Mouse (Mus musculus): ENCODE results near the gene Agtpbp1. TPM values are rescaled to one million over a fixed set of nuclear protein-coding genes. Genes with fewer than 3 reads are reported as not detected.
A peak's percentile ranks its signal among the peaks of the same experiment; 100 is the strongest.

Gene Agtpbp1
- polyA plus RNA-seq, 1 experiment = 1.7 TPM

- Histone ChIP-seq H3K36me3 (ENCODE audit: control insufficient read depth, insufficient read depth, low read length) (no peaks in the 10 kb centered on the region), H3K4me3 (ENCODE audit: low read depth, low read length) (no peak overlapping the region), H3K27me3 (ENCODE audit: control insufficient read depth, insufficient read depth, low read length) (no peaks in the 10 kb centered on the region), H3K27ac (ENCODE audit: insufficient read depth, low read depth, low read length) (no peak overlapping the region), H3K4me1 (ENCODE audit: control insufficient read depth, insufficient read depth, insufficient read length, low read length) (0 out of 2 replicates have a peak, but pooled peaks cover 2% of the 10 kb centered on the region)
- TF ChIP-seq POLR2A (IDR thresholded peaks at IDR 0.05; ENCODE audit: low read depth, low read length) (no peak), CTCF (IDR thresholded peaks at IDR 0.05; ENCODE audit: extremely low read depth, insufficient read length, insufficient replicate concordance, low read depth, low read length) (peak; percentile 26; the same call in 1 of the 2 replicates)
- WGBS = 97% methylated on average over 4 of the region's 4 CpGs
Observed at GRCm38 (mm10) chr13:59580954-59581353, 4.1 kb downstream of the Agtpbp1 start.

DNA sequence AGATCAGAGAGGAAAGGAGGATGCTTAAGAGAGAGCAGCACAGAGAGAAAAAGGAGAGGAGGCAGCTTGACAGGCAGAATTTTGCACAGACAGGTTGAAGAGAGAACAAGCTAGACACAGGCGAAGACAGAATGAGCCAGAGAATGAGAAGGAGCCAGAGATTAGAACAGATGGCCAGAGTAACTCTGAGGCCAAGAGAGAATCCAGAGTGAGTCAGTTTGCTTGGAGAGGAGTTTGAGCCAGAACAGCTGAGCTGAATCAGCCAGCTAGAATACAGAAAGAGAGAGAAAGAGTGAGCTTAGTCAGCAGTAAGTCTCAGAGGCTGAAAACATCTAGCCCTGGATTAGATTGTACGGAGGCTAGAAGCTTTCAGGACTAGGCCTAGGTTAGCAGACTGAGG, 12.5 kb downstream of the Agtpbp1 start:
- no peak overlapping the region for H3K27ac ChIP-seq (ENCODE audit: insufficient read depth, low read depth, low read length)
- 79% methylated on average over 2 of the region's 2 CpGs for WGBS
- H3K27me3 ChIP-seq (ENCODE audit: control insufficient read depth, insufficient read depth, low read length) = no peaks in the 10 kb centered on the region
- TF ChIP-seq CTCF (IDR thresholded peaks at IDR 0.05; ENCODE audit: extremely low read depth, insufficient read length, insufficient replicate concordance, low read depth, low read length) (no peak), POLR2A (IDR thresholded peaks at IDR 0.05; ENCODE audit: low read depth, low read length) (no peak)
- H3K36me3 ChIP-seq (ENCODE audit: control insufficient read depth, insufficient read depth, low read length) = no peaks in the 10 kb centered on the region
- no peaks in the 10 kb centered on the region for H3K4me1 ChIP-seq (ENCODE audit: control insufficient read depth, insufficient read depth, insufficient read length, low read length)
- no peak overlapping the region for H3K4me3 ChIP-seq (ENCODE audit: low read depth, low read length)

- Histone ChIP-seq H3K4me3 (ENCODE audit: low read depth, low read length) (no peak overlapping the region), H3K36me3 (ENCODE audit: control insufficient read depth, insufficient read depth, low read length) (no peaks in the 10 kb centered on the region), H3K27ac (ENCODE audit: insufficient read depth, low read depth, low read length) (no peak overlapping the region), H3K27me3 (ENCODE audit: control insufficient read depth, insufficient read depth, low read length) (no peaks in the 10 kb centered on the region), H3K4me1 (ENCODE audit: control insufficient read depth, insufficient read depth, insufficient read length, low read length) (no peaks in the 10 kb centered on the region)
- WGBS = 91% methylated on average over 6 of the region's 6 CpGs
- no peak for TF ChIP-seq CTCF (IDR thresholded peaks at IDR 0.05; ENCODE audit: extremely low read depth, insufficient read length, insufficient replicate concordance, low read depth, low read length)
- TF ChIP-seq POLR2A (IDR thresholded peaks at IDR 0.05; ENCODE audit: low read depth, low read length) = no peak
Observed at GRCm38 (mm10) chr13:59571107-59571506, 13.9 kb downstream of the Agtpbp1 start.

- Histone ChIP-seq H3K4me3 (ENCODE audit: low read depth, low read length) (no peak overlapping the region), H3K27ac (ENCODE audit: insufficient read depth, low read depth, low read length) (no peak overlapping the region), H3K4me1 (ENCODE audit: control insufficient read depth, insufficient read depth, insufficient read length, low read length) (peaks cover 5% of the 10 kb centered on the region; the same call in 1 of the 2 replicates), H3K27me3 (ENCODE audit: control insufficient read depth, insufficient read depth, low read length) (peaks cover 3% of the 10 kb centered on the region; the same call in 1 of the 2 replicates), H3K36me3 (ENCODE audit: control insufficient read depth, insufficient read depth, low read length) (no peaks in the 10 kb centered on the region)
- WGBS = 53% methylated on average over 9 of the region's 9 CpGs
- TF ChIP-seq POLR2A (IDR thresholded peaks at IDR 0.05; ENCODE audit: low read depth, low read length) (no peak), CTCF (IDR thresholded peaks at IDR 0.05; ENCODE audit: extremely low read depth, insufficient read length, insufficient replicate concordance, low read depth, low read length) (no peak)
Observed at GRCm38 (mm10) chr13:59565945-59566520, 19.0 kb downstream of the Agtpbp1 start.

- TF ChIP-seq CTCF (IDR thresholded peaks at IDR 0.05; ENCODE audit: extremely low read depth, insufficient read length, insufficient replicate concordance, low read depth, low read length) (no peak), POLR2A (IDR thresholded peaks at IDR 0.05; ENCODE audit: low read depth, low read length) (no peak)
- 82% methylated on average over 10 of the region's 10 CpGs for WGBS
- Histone ChIP-seq H3K27ac (ENCODE audit: insufficient read depth, low read depth, low read length) (no peak overlapping the region), H3K4me1 (ENCODE audit: control insufficient read depth, insufficient read depth, insufficient read length, low read length) (peaks cover 5% of the 10 kb centered on the region; the same call in 1 of the 2 replicates), H3K27me3 (ENCODE audit: control insufficient read depth, insufficient read depth, low read length) (peaks cover 3% of the 10 kb centered on the region; the same call in 1 of the 2 replicates), H3K36me3 (ENCODE audit: control insufficient read depth, insufficient read depth, low read length) (no peaks in the 10 kb centered on the region), H3K4me3 (ENCODE audit: low read depth, low read length) (no peak overlapping the region)
Observed at GRCm38 (mm10) chr13:59564923-59565322, 20.1 kb downstream of the Agtpbp1 start.

DNA sequence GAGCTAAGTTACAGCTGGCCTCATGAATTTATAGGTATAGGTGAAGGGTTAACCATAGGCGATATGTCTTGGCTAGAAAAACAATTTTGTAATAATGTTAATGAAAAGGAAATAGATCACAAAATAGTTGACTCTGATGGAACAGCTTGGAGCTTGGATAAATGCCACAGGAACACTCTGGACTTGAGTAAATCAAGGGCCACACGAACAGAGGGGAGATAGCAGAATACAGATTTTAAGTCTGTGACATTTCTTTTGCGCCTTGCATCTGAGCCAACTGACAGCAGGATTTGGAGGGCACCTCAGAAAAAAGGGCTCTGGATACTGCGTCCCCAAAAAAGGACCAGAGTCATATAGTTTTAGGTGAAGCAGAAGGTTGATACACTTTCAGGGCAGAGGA, 20.5 kb downstream of the Agtpbp1 start:
- peaks cover 3% of the 10 kb centered on the region; the same call in 1 of the 2 replicates for H3K27me3 ChIP-seq (ENCODE audit: control insufficient read depth, insufficient read depth, low read length)
- 81% methylated on average over 4 of the region's 4 CpGs for WGBS
- no peak for TF ChIP-seq POLR2A (IDR thresholded peaks at IDR 0.05; ENCODE audit: low read depth, low read length)
- TF ChIP-seq CTCF (IDR thresholded peaks at IDR 0.05; ENCODE audit: extremely low read depth, insufficient read length, insufficient replicate concordance, low read depth, low read length) = no peak
- H3K27ac ChIP-seq (ENCODE audit: insufficient read depth, low read depth, low read length) = no peak overlapping the region
- no peaks in the 10 kb centered on the region for H3K36me3 ChIP-seq (ENCODE audit: control insufficient read depth, insufficient read depth, low read length)
- no peak overlapping the region for H3K4me3 ChIP-seq (ENCODE audit: low read depth, low read length)
- H3K4me1 ChIP-seq (ENCODE audit: control insufficient read depth, insufficient read depth, insufficient read length, low read length) = peaks cover 5% of the 10 kb centered on the region; the same call in 1 of the 2 replicates

GRCm38 (mm10) chr13:59562471-59562870, 22.6 kb downstream of the Agtpbp1 start:
- Histone ChIP-seq H3K4me3 (ENCODE audit: low read depth, low read length) (no peak overlapping the region), H3K4me1 (ENCODE audit: control insufficient read depth, insufficient read depth, insufficient read length, low read length) (peaks cover 7% of the 10 kb centered on the region; the same call in 1 of the 2 replicates), H3K27ac (ENCODE audit: insufficient read depth, low read depth, low read length) (no peak overlapping the region), H3K36me3 (ENCODE audit: control insufficient read depth, insufficient read depth, low read length) (no peaks in the 10 kb centered on the region), H3K27me3 (ENCODE audit: control insufficient read depth, insufficient read depth, low read length) (peaks cover 3% of the 10 kb centered on the region; the same call in 1 of the 2 replicates)
- TF ChIP-seq POLR2A (IDR thresholded peaks at IDR 0.05; ENCODE audit: low read depth, low read length) (no peak), CTCF (IDR thresholded peaks at IDR 0.05; ENCODE audit: extremely low read depth, insufficient read length, insufficient replicate concordance, low read depth, low read length) (no peak)
- WGBS = 71% methylated on average over 2 of the region's 2 CpGs
